Mouse (Mus musculus) embryo, embryonic 11 days (tissue): ENCODE measurements around the gene Lrrc10b.

ENCODE experiments used
- DNase-seq: peaks from one replicate; pipeline ENCODE4 v3.0.0-alpha.2; 2015

Gene Lrrc10b

GRCm38 (mm10) chr19:10437521-10437920, 19.8 kb downstream of the Lrrc10b start:
- peak; percentile 29 for DNase-seq

- no peak for DNase-seq
Measured at GRCm38 (mm10) chr19:10436726-10437125, 20.5 kb downstream of the Lrrc10b start.

GRCm38 (mm10) chr19:10435908-10436307, 21.4 kb downstream of the Lrrc10b start:
- DNase-seq, result peak; percentile 81

GRCm38 (mm10) chr19:10434927-10435326, 22.3 kb downstream of the Lrrc10b start:
- no peak for DNase-seq

GRCm38 (mm10) chr19:10433879-10434540, 23.3 kb downstream of the Lrrc10b start:
- DNase-seq, result no peak

- no peak for DNase-seq
Measured at GRCm38 (mm10) chr19:10433225-10433624, 24.0 kb downstream of the Lrrc10b start.

GRCm38 (mm10) chr19:10431841-10432240, 25.4 kb downstream of the Lrrc10b start:
- no peak for DNase-seq

GRCm38 (mm10) chr19:10431410-10431809, 25.9 kb downstream of the Lrrc10b start:
- DNase-seq, result no peak

GRCm38 (mm10) chr19:10429371-10429770, 27.9 kb downstream of the Lrrc10b start:
- no peak for DNase-seq

- no peak for DNase-seq
Measured at GRCm38 (mm10) chr19:10427431-10427830, 29.8 kb downstream of the Lrrc10b start.

GRCm38 (mm10) chr19:10426793-10427192, 30.5 kb downstream of the Lrrc10b start:
- DNase-seq, result no peak

- DNase-seq, result no peak
Measured at GRCm38 (mm10) chr19:10426312-10426711, 31.0 kb downstream of the Lrrc10b start.

- DNase-seq, result peak; percentile 40
Measured at GRCm38 (mm10) chr19:10425484-10426270, 31.6 kb downstream of the Lrrc10b start.

- no peak for DNase-seq
Measured at GRCm38 (mm10) chr19:10424751-10425150, 32.5 kb downstream of the Lrrc10b start.

- DNase-seq, result peak; percentile 60
Measured at GRCm38 (mm10) chr19:10421986-10422976, 35.0 kb downstream of the Lrrc10b start.

- DNase-seq, result no peak
Measured at GRCm38 (mm10) chr19:10417436-10417835, 39.8 kb downstream of the Lrrc10b start.

GRCm38 (mm10) chr19:10416889-10417288, 40.4 kb downstream of the Lrrc10b start:
- no peak for DNase-seq

GRCm38 (mm10) chr19:10415508-10415907, 41.8 kb downstream of the Lrrc10b start:
- no peak for DNase-seq

- peak; percentile 95 for DNase-seq
Measured at GRCm38 (mm10) chr19:10413701-10414242, 43.5 kb downstream of the Lrrc10b start.
